Mouse (Mus musculus) adrenal gland, adult 2 months (tissue): ENCODE measurements around the gene Olfr1202. TPM values are rescaled to one million over a fixed set of nuclear protein-coding genes. Genes with fewer than 3 reads are reported as not detected.

Experiments used
- DNase-seq: peaks from one replicate; pipeline ENCODE4 v3.0.0; 2021
- long read RNA-seq: library from polyadenylated mRNA; stranded (forward); transcript quantifications from one replicate; pipeline ENCODE4 v2.0.0, GENCODE M21; 2021
- polyA plus RNA-seq: library from polyadenylated mRNA; depleted of rRNA; stranded (reverse); fragments of >200 nt; gene quantifications from 2 replicates; pipeline ENCODE4 v1.2.3, GENCODE M21; 2012; rRNA removed
- total RNA-seq, 2 experiments: library from RNA; stranded (reverse); gene quantifications; 2 replicates each; pipeline ENCODE4 v1.2.3; 2021

Gene Olfr1202
- total RNA-seq (not detected), polyA plus RNA-seq (not detected in 2 replicates)
- long read RNA-seq = 0 reads

DNA sequence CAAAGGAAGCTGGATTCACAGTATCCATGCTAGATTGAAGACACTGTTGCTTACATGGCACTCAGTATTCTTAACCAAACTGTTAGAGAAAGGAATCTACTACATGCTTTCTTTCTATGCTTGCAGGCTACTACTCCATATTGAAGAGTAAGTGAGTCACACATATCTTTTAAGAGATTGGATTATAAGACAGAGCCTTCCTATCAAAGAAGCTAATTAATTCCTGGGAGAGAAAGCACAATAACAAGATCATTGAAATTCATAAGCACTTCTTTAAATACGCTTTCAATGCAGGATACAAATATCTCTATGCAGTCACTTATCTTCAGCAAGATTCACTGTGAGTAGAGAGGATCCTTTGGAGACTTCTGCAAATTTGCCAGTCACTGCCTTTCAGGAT is at the start of gene Olfr1202:
Olfr1202 (plus strand) TSS at position 301 of the 400 bp plus-strand sequence.
- DNase-seq = no peak

GRCm38 (mm10) chr2:88770388-88770787 is 43.9 kb upstream of the Olfr1202 start, which contains the start of gene Olfr1200:
Olfr1200 (minus strand) TSS chr2:88770488.
- no peak for DNase-seq

GRCm38 (mm10) chr2:88792736-88793135 is 21.6 kb upstream of the Olfr1202 start, which contains the start of gene Olfr1201:
Olfr1201 (plus strand) TSS chr2:88793036.
- DNase-seq = no peak

GRCm38 (mm10) chr2:88829437-88829836 is 15.1 kb downstream of the Olfr1202 start, which contains the start of gene Olfr1205:
Olfr1205 (plus strand) TSS chr2:88829737.
- no peak for DNase-seq

- no peak for DNase-seq
Measured at GRCm38 (mm10) chr2:88838477-88838876, 24.2 kb downstream of the Olfr1202 start.

DNA sequence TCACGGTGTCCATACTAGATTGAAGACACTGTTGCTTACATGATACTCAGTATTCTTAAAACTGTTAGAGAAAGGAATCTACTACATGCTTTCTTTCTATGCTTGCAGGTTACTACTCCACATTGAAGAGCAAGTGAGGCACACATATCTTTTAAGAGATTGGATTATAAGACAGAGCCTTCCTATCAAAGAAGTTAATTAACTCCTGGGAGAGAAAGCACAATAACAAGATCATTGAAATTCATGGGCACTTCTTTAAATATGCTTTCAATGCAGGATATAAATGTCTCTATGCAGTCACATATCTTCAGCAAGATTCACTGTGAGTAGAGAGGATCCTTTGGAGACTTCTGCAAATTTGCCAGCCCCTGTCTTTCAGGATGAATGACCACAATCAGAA is 34.7 kb downstream of the Olfr1202 start, which contains the start of gene Olfr1204:
Olfr1204 (plus strand) TSS at position 301 of the 400 bp plus-strand sequence.
- DNase-seq = no peak

GRCm38 (mm10) chr2:88862931-88863330 is 48.6 kb downstream of the Olfr1202 start, which contains the start of gene Olfr1206:
Olfr1206 (plus strand) TSS chr2:88863231.
- no peak for DNase-seq

Other genes with a start within 250 kb of the Olfr1202 start
- not detected for gene Olfr1189, start 228.0 kb upstream of the Olfr1202 start, total RNA-seq
- gene Olfr1189, start 228.0 kb upstream of the Olfr1202 start, polyA plus RNA-seq = not detected in 2 replicates
- gene Olfr1191-ps1, start 174.0 kb upstream of the Olfr1202 start, total RNA-seq = under 1 TPM in 1 of 2 experiments, not detected in 1; 0.06 TPM
- not detected in 2 replicates for gene Olfr1191-ps1, start 174.0 kb upstream of the Olfr1202 start, polyA plus RNA-seq
- not detected for gene Olfr1192-ps1, start 166.0 kb upstream of the Olfr1202 start, total RNA-seq
- gene Olfr1192-ps1, start 166.0 kb upstream of the Olfr1202 start, polyA plus RNA-seq = not detected in 2 replicates
- gene Olfr1193, start 138.9 kb upstream of the Olfr1202 start, total RNA-seq = not detected
- not detected in 2 replicates for gene Olfr1193, start 138.9 kb upstream of the Olfr1202 start, polyA plus RNA-seq
- not detected for gene Olfr1195, start 125.3 kb upstream of the Olfr1202 start, total RNA-seq
- gene Olfr1195, start 125.3 kb upstream of the Olfr1202 start, polyA plus RNA-seq = not detected in 2 replicates
- not detected for gene Olfr1196, start 109.9 kb upstream of the Olfr1202 start, total RNA-seq
- not detected in 2 replicates for gene Olfr1196, start 109.9 kb upstream of the Olfr1202 start, polyA plus RNA-seq
- not detected for gene Olfr1197, start 82.1 kb upstream of the Olfr1202 start, total RNA-seq
- gene Olfr1197, start 82.1 kb upstream of the Olfr1202 start, polyA plus RNA-seq = not detected in 2 replicates
- not detected for gene Olfr1198, start 63.1 kb upstream of the Olfr1202 start, total RNA-seq
- not detected in 2 replicates for gene Olfr1198, start 63.1 kb upstream of the Olfr1202 start, polyA plus RNA-seq
- not detected for gene Olfr1199, start 54.0 kb upstream of the Olfr1202 start, total RNA-seq
- not detected in 2 replicates for gene Olfr1199, start 54.0 kb upstream of the Olfr1202 start, polyA plus RNA-seq
- gene Olfr1200, start 44.0 kb upstream of the Olfr1202 start, total RNA-seq = not detected
- not detected in 2 replicates for gene Olfr1200, start 44.0 kb upstream of the Olfr1202 start, polyA plus RNA-seq
- not detected for gene Olfr1201, start 21.5 kb upstream of the Olfr1202 start, total RNA-seq
- not detected in 2 replicates for gene Olfr1201, start 21.5 kb upstream of the Olfr1202 start, polyA plus RNA-seq
- gene Olfr1205, start 15.2 kb downstream of the Olfr1202 start, total RNA-seq = not detected
- not detected in 2 replicates for gene Olfr1205, start 15.2 kb downstream of the Olfr1202 start, polyA plus RNA-seq
- gene Olfr1204, start 34.8 kb downstream of the Olfr1202 start, total RNA-seq = not detected
- gene Olfr1204, start 34.8 kb downstream of the Olfr1202 start, polyA plus RNA-seq = not detected in 2 replicates
- gene Olfr1206, start 48.7 kb downstream of the Olfr1202 start, total RNA-seq = not detected
- not detected in 2 replicates for gene Olfr1206, start 48.7 kb downstream of the Olfr1202 start, polyA plus RNA-seq
- gene Olfr1208, start 87.8 kb downstream of the Olfr1202 start, total RNA-seq = not detected
- gene Olfr1208, start 87.8 kb downstream of the Olfr1202 start, polyA plus RNA-seq = not detected in 2 replicates
- not detected for gene Olfr1209, start 100.7 kb downstream of the Olfr1202 start, total RNA-seq
- gene Olfr1209, start 100.7 kb downstream of the Olfr1202 start, polyA plus RNA-seq = not detected in 2 replicates
- not detected for gene Olfr1211, start 123.6 kb downstream of the Olfr1202 start, total RNA-seq
- not detected in 2 replicates for gene Olfr1211, start 123.6 kb downstream of the Olfr1202 start, polyA plus RNA-seq
- not detected for gene Olfr1212, start 139.5 kb downstream of the Olfr1202 start, total RNA-seq
- not detected in 2 replicates for gene Olfr1212, start 139.5 kb downstream of the Olfr1202 start, polyA plus RNA-seq
- gene Gm13762, start 165.8 kb downstream of the Olfr1202 start, total RNA-seq = not detected
- not detected in 2 replicates for gene Gm13762, start 165.8 kb downstream of the Olfr1202 start, polyA plus RNA-seq
- not detected for gene Olfr1214, start 178.2 kb downstream of the Olfr1202 start, total RNA-seq
- gene Olfr1214, start 178.2 kb downstream of the Olfr1202 start, polyA plus RNA-seq = not detected in 2 replicates
- not detected for gene Olfr1215, start 192.5 kb downstream of the Olfr1202 start, total RNA-seq
- not detected in 2 replicates for gene Olfr1215, start 192.5 kb downstream of the Olfr1202 start, polyA plus RNA-seq
- gene Olfr1216, start 203.8 kb downstream of the Olfr1202 start, total RNA-seq = not detected
- not detected in 2 replicates for gene Olfr1216, start 203.8 kb downstream of the Olfr1202 start, polyA plus RNA-seq
- not detected for gene Olfr1217, start 217.6 kb downstream of the Olfr1202 start, total RNA-seq
- not detected in 2 replicates for gene Olfr1217, start 217.6 kb downstream of the Olfr1202 start, polyA plus RNA-seq
- not detected for gene Olfr1218, start 246.7 kb downstream of the Olfr1202 start, total RNA-seq
- not detected in 2 replicates for gene Olfr1218, start 246.7 kb downstream of the Olfr1202 start, polyA plus RNA-seq